Mouse (Mus musculus): ENCODE measurements around the gene Etfb.

DNA sequence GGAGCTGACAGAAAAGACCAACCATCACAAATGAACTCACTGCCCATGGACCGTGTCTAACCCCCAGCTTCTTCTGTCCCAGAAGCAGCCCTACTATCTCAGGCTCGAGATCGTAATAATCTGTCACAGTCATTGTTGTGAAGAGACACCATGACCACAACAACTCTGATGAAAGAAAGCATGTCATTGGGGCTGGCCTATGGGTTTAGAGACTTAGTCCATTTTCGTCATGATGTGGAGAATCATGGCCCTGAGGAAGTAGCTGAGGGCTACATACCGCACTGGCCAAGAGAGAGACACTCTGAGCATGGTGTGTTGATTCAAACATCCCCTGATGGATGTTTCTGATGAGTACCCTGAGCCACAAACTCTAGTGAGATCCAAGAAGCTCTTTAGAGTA lies 9.2 kb upstream of the Etfb start:
- TF ChIP-seq CTCF (IDR thresholded peaks at IDR 0.05; ENCODE audit: low read depth, low read length) (no peak), GATA1 (IDR thresholded peaks at IDR 0.05; ENCODE audit: borderline replicate concordance, low read length) (no peak)
